In the genomic region with DNA sequence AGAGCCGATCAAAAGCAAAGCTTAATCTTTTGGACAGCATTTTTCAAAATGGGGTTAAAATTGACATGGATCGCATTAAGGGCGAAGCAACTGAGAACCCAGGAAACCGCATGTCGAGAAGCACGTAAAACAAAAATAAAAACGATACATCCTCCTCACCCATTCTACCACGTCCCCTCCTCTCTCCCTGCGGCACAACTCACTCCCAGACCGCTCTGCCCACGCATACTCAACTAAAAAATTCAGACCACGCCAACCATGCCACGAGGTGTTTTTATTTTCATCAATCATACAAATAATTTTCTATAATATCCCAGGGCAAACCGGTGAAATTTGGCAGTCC, we compare ENCODE assay signal across 7 mouse cellular contexts. TPM values are rescaled to one million over a fixed set of nuclear protein-coding genes. Genes with fewer than 3 reads are reported as not detected.
DNase-seq lines count a peak whose midpoint lies in the region; ATAC-seq and TF ChIP-seq lines count a peak whose summit lies in the region.

No protein-coding gene starts in this region.

- no peak for DNase-seq in lung, postnatal 14 days
- DNase-seq in cerebellum, adult 9-10 months = peak; percentile 37
- DNase-seq in heart, postnatal 0 days (ENCODE audit: low spot score) = no peak
- DNase-seq in testis, postnatal 14 days (ENCODE audit: low spot score) = no peak
- no peak for DNase-seq in retina, postnatal 1 day

- ATAC-seq in lung, embryonic 16.5 days (ENCODE audit: low read depth) = no peak
- no peak for ATAC-seq in heart, postnatal 0 days (ENCODE audit: insufficient read depth, low read depth)
- ATAC-seq in midbrain, embryonic 12.5 days (ENCODE audit: low FRiP score, low read depth) = no peak

- H3K9ac ChIP-seq in lung, embryonic 16.5 days (ENCODE audit: low read length) = peak overlapping the region; percentile 98
- peak overlapping the region; percentile 74; the same call in 1 of the 2 replicates for H3K9ac ChIP-seq in heart, postnatal 0 days (replicated peaks; ENCODE audit: low read depth, low read length)
- H3K9ac ChIP-seq in midbrain, embryonic 12.5 days (replicated peaks) = peak overlapping the region; percentile 99

- peak overlapping the region; percentile 87 for H3K4me3 ChIP-seq in lung, embryonic 16.5 days (ENCODE audit: low read length)
- H3K4me3 ChIP-seq in heart, postnatal 0 days (ENCODE audit: low read depth, low read length) = peak overlapping the region; percentile 83
- H3K4me3 ChIP-seq in midbrain, embryonic 12.5 days = peak overlapping the region; percentile 91

- under 1% methylated on average over 14 of the region's 14 CpGs for WGBS in lung, embryonic 16.5 days
- 3% methylated on average over 14 of the region's 14 CpGs for WGBS in heart, postnatal 0 days
- under 1% methylated on average over 14 of the region's 14 CpGs for WGBS in midbrain, embryonic 12.5 days

- H3K36me3 ChIP-seq in lung, embryonic 16.5 days (ENCODE audit: control insufficient read depth, insufficient read depth, low read length) = no peaks in the 10 kb centered on the region
- H3K36me3 ChIP-seq in heart, postnatal 0 days (replicated peaks; ENCODE audit: control insufficient read depth, insufficient read depth, low read length) = no peaks in the 10 kb centered on the region
- H3K36me3 ChIP-seq in midbrain, embryonic 12.5 days = no peaks in the 10 kb centered on the region

- H3K27me3 ChIP-seq in lung, embryonic 16.5 days (ENCODE audit: control insufficient read depth, insufficient read depth, low read depth, low read length) = no peaks in the 10 kb centered on the region
- no peaks in the 10 kb centered on the region for H3K27me3 ChIP-seq in heart, postnatal 0 days (ENCODE audit: control insufficient read depth, insufficient read depth, low read length)
- no peaks in the 10 kb centered on the region for H3K27me3 ChIP-seq in midbrain, embryonic 12.5 days

- no peak for TF ChIP-seq CTCF in heart, postnatal 0 days (IDR thresholded peaks at IDR 0.05; ENCODE audit: low read depth)

- H3K27ac ChIP-seq in lung, embryonic 16.5 days (ENCODE audit: low read length) = peak overlapping the region; percentile 72; the same call in 1 of the 2 replicates
- no peak overlapping the region for H3K27ac ChIP-seq in heart, postnatal 0 days (ENCODE audit: low read depth)
- peak overlapping the region; percentile 91 for H3K27ac ChIP-seq in midbrain, embryonic 12.5 days (replicated peaks)

- TF ChIP-seq EP300 in heart, postnatal 0 days (IDR thresholded peaks at IDR 0.05; ENCODE audit: low read depth) = no peak

- peak overlapping the region; percentile 80 for H3K4me2 ChIP-seq in lung, embryonic 16.5 days (ENCODE audit: low read depth, low read length)
- H3K4me2 ChIP-seq in heart, postnatal 0 days (ENCODE audit: low read depth, low read length) = peak overlapping the region; percentile 86
- peak overlapping the region; percentile 70 for H3K4me2 ChIP-seq in midbrain, embryonic 12.5 days (replicated peaks)

- H3K9me3 ChIP-seq in lung, embryonic 16.5 days (ENCODE audit: control insufficient read depth, low read length) = no peaks in the 10 kb centered on the region
- no peaks in the 10 kb centered on the region for H3K9me3 ChIP-seq in heart, postnatal 0 days (replicated peaks; ENCODE audit: control insufficient read depth, low read length)
- H3K9me3 ChIP-seq in midbrain, embryonic 12.5 days = no peaks in the 10 kb centered on the region

- H3K4me1 ChIP-seq in lung, embryonic 16.5 days (replicated peaks; ENCODE audit: control insufficient read depth, insufficient read depth, low read length) = peaks cover 29% of the 10 kb centered on the region
- no peaks in the 10 kb centered on the region for H3K4me1 ChIP-seq in heart, postnatal 0 days (ENCODE audit: control insufficient read depth, insufficient read depth)
- peaks cover 19% of the 10 kb centered on the region for H3K4me1 ChIP-seq in midbrain, embryonic 12.5 days

RNA-seq across cellular contexts. Expression of a gene that starts 1.5 kb away (rescaled TPM):
- polyA plus RNA-seq in lung, embryonic 16.5 days (2015; fragmentation: Nextera tagmentation; extraction: Ambion mirVana) = 2,242 and 2,568 TPM in 2 replicates
- total RNA-seq in heart, postnatal 0 days (2014; rRNA removed; ENCODE audit: low replicate concordance) = 43.7 and 63.7 TPM in 2 replicates
- 1,264 and 1,367 TPM in 2 replicates for polyA plus RNA-seq in heart, postnatal 0 days (2015; fragmentation: Nextera tagmentation; extraction: Ambion mirVana)
- polyA plus RNA-seq in midbrain, embryonic 12.5 days (2016; fragmentation: Nextera tagmentation; extraction: Ambion mirVana) = 4,656 and 4,735 TPM in 2 replicates

RNA-seq across cellular contexts. Expression of a gene that starts 57.3 kb away (rescaled TPM):
- polyA plus RNA-seq in lung, embryonic 16.5 days (2015; fragmentation: Nextera tagmentation; extraction: Ambion mirVana) = 26.6 and 30.6 TPM in 2 replicates
- total RNA-seq in heart, postnatal 0 days (2014; rRNA removed; ENCODE audit: low replicate concordance) = 88.7 and 93.7 TPM in 2 replicates
- polyA plus RNA-seq in heart, postnatal 0 days (2015; fragmentation: Nextera tagmentation; extraction: Ambion mirVana) = 43.7 and 52.1 TPM in 2 replicates
- polyA plus RNA-seq in midbrain, embryonic 12.5 days (2016; fragmentation: Nextera tagmentation; extraction: Ambion mirVana) = 33.9 and 34.3 TPM in 2 replicates
